Mouse (Mus musculus): Measurements from ENCODE around the gene Btbd35f15.
"Not testable (repeated sequence)": the region's sequence is repeated elsewhere in the genome, so short reads cannot be mapped to it uniquely, and the experiment has no call there.

Btbd35f15 gene

GRCm38 (mm10) chrX:33577214-33577613, at the start of gene Btbd35f15:
TSS of gene Btbd35f15 (minus strand) at chrX:33577314.
- DNase-seq (ENCODE audit: low spot score): not testable (repeated sequence)

Measured in T-cell, adult 2 months (primary cell).